Mouse (Mus musculus) bone marrow macrophage, adult 2 months (primary cell): Measurements from ENCODE around the gene Kat5.

ENCODE experiments used
- CTCF ChIP-seq: IDR thresholded peaks from 2 replicates; pipeline ENCODE4 v1.5.1; 2012; ENCODE audit warnings: low read depth, mild to moderate bottlenecking, low read length, moderate library complexity
- POLR2A ChIP-seq: IDR thresholded peaks from 2 replicates; pipeline ENCODE4 v1.6.1; 2012; ENCODE audit warnings: mild to moderate bottlenecking, low read depth, low read length, borderline replicate concordance

DNA sequence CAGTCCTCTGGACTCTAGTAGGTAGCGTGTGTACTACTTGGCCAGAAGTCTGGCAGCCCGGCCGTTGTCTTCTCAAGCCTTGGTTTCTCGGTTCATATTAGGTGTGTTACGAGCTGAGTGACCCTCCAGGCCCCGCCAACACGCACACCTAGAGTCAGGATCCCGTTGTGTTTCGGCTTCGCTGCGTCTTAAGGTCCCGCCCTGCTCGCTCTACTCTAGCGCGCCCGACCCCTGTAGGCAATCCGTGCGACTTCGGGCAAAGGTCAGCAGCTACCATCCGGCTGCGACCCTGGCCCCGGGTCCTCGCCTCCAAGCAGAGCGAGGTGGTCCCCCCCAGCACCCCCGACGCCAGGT lies 42.9 kb downstream of the Kat5 start:
- no peak for TF ChIP-seq CTCF
- TF ChIP-seq POLR2A, result no peak
